Mouse (Mus musculus) inflammation-experienced regulatory T-cells, adult 6 months (primary cell): Measurements from ENCODE around the gene Cpsf6. TPM values are rescaled to one million over a fixed set of nuclear protein-coding genes. Genes with fewer than 3 reads are reported as not detected.

Source experiments
- ATAC-seq: one replicate; pipeline ENCODE4 v1.8.0; 2017
- polyA plus RNA-seq, 3 experiments: library from polyadenylated mRNA; unstranded; fragments of 100-300 nt; shearing (Covaris generic); gene quantifications; one replicate each; pipeline ENCODE4 v1.2.1; 2017

Cpsf6 gene
- polyA plus RNA-seq, 3 experiments from 2014 or later: 103 to 132 (median 120) TPM

- ATAC-seq: no peak
These were observed 56.0 kb downstream of the Cpsf6 start for GRCm38 (mm10) chr10:117323782-117324181.

- ATAC-seq: no peak
These were observed 57.2 kb downstream of the Cpsf6 start for GRCm38 (mm10) chr10:117322630-117323029.

GRCm38 (mm10) chr10:117320571-117320981 lies 59.2 kb downstream of the Cpsf6 start:
- no peak for ATAC-seq

- no peak for ATAC-seq
These were observed 63.4 kb downstream of the Cpsf6 start for GRCm38 (mm10) chr10:117316391-117316790.

- no peak for ATAC-seq
These were observed 66.7 kb downstream of the Cpsf6 start for GRCm38 (mm10) chr10:117313133-117313532.

GRCm38 (mm10) chr10:117312168-117312567 lies 67.6 kb downstream of the Cpsf6 start:
- ATAC-seq: no peak

- ATAC-seq: no peak
These were observed 75.4 kb downstream of the Cpsf6 start for GRCm38 (mm10) chr10:117304371-117304770.

- no peak for ATAC-seq
These were observed 78.1 kb downstream of the Cpsf6 start for GRCm38 (mm10) chr10:117301688-117302087.

GRCm38 (mm10) chr10:117299901-117300520 lies 79.8 kb downstream of the Cpsf6 start:
- ATAC-seq: no peak

- no peak for ATAC-seq
These were observed 80.7 kb downstream of the Cpsf6 start for GRCm38 (mm10) chr10:117299106-117299505.

- no peak for ATAC-seq
These were observed 81.5 kb downstream of the Cpsf6 start for GRCm38 (mm10) chr10:117298336-117298735.

Other genes with a start within 250 kb of the Cpsf6 start
- gene Frs2, start 231.5 kb downstream of the Cpsf6 start, polyA plus RNA-seq: 10 to 100 TPM in 1 of 3 experiments, 1 to 10 TPM in 2; 7.4 to 11.6 (median 9.1) TPM
- gene Yeats4, start 155.5 kb downstream of the Cpsf6 start, polyA plus RNA-seq: 10 to 100 TPM; 22.8 to 31.7 (median 25.0) TPM
- not detected for gene 9530003J23Rik, start 141.3 kb downstream of the Cpsf6 start, polyA plus RNA-seq
- 10 to 100 TPM in 1 of 3 experiments, 1 to 10 TPM in 2; 1.0 to 40.1 (median 5.3) TPM for gene Lyz2, start 97.7 kb downstream of the Cpsf6 start, polyA plus RNA-seq
- gene Lyz1, start 87.1 kb downstream of the Cpsf6 start, polyA plus RNA-seq: 1 to 10 TPM in 1 of 3 experiments, under 1 TPM in 1, not detected in 1; 0.49 to 1.0 TPM
- 10 to 100 TPM; 14.5 to 29.9 (median 27.1) TPM for gene Cpm, start 249.5 kb upstream of the Cpsf6 start, polyA plus RNA-seq